Mouse (Mus musculus) cerebellum, adult 2 months (tissue): ENCODE measurements around the gene Tmem165.

Source experiments
- CTCF ChIP-seq: fragments of 200-500 bp; IDR thresholded peaks from 2 replicates; pipeline ENCODE4 v1.5.1; 2011; ENCODE audit warnings: low read depth, mild to moderate bottlenecking, control low read depth, low read length, moderate library complexity, borderline replicate concordance; ENCODE audit not compliant: insufficient read depth
- POLR2A ChIP-seq: fragments of 200-500 bp; IDR thresholded peaks from 2 replicates; pipeline ENCODE4 v1.6.1; 2011; ENCODE audit warnings: low read length, control low read depth, borderline replicate concordance; ENCODE audit not compliant: insufficient read depth

DNA sequence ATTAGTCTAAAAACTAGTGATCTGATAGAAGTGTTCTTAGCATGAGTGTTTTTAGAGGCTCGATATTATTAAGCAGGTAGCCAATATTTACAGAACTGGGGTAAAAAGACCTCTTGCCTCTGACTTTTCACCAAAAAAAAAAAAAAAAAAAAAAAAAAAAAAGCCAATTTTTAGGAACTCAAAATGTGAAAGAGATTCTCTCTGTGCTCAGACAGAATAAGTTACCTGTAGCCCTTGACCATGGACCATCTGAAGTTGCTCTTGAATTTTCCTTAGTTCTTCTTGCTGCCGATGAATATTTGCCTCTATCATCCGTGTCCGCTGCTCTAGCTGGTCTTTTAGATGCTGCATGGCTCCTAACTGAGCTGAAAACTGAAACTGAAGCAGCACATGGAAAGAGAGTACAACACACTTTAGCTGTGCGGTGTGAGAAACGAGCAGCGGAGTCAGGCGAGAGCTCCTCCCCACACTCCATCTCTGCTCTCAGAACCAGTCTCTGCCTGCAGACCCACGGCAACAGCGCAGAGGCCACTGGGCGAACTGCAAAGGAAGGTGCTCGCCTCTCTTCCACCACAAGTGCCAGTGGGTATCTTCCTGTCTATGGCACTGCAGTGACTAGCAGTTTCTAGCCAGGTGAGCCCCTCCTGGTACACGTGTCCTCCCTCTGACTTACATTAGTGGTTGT, 47.6 kb downstream of the Tmem165 start:
- TF ChIP-seq POLR2A: no peak
- no peak for TF ChIP-seq CTCF
